8 mouse cellular contexts compared by ENCODE assay signal in the genomic region with DNA sequence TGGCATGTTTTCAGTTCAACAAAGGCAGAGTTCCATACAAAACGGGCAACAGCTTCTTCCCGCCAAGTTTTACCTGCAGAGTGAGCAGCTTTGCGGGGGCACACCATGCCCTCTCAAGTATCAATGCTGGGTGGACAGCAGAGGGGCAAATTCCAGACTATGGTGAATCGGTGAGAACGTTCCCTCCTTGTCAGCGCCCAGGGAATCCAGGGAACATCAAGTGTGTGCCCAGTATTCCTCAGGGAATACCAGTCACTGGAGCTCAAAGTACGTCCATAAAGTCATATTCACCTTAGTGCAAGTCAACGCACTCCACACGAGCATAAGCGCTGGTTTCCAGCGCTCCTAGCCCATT. TPM values are rescaled to one million over a fixed set of nuclear protein-coding genes. Genes with fewer than 3 reads are reported as not detected.
DNase-seq lines count a peak whose midpoint lies in the region; ATAC-seq and TF ChIP-seq lines count a peak whose summit lies in the region.

No protein-coding gene starts in this region.

- no peak for TF ChIP-seq POLR2A in cerebellum, adult 2 months (IDR thresholded peaks at IDR 0.05; ENCODE audit: borderline replicate concordance, insufficient read depth, low read length)

- TF ChIP-seq EP300 in lung, postnatal 0 days (IDR thresholded peaks at IDR 0.05): no peak

- no peaks in the 10 kb centered on the region for H3K9me3 ChIP-seq in lung, postnatal 0 days (ENCODE audit: low read length)
- H3K9me3 ChIP-seq in liver, embryonic 12.5 days (replicated peaks): no peaks in the 10 kb centered on the region
- no peaks in the 10 kb centered on the region for H3K9me3 ChIP-seq in stomach, embryonic 16.5 days (replicated peaks; ENCODE audit: control insufficient read depth, low read length)

- no peak for TF ChIP-seq CTCF in cerebellum, adult 2 months (IDR thresholded peaks at IDR 0.05; ENCODE audit: borderline replicate concordance, insufficient read depth, low read depth, low read length)
- no peak for TF ChIP-seq CTCF in lung, postnatal 0 days (IDR thresholded peaks at IDR 0.05)

- H3K27ac ChIP-seq in cerebellum, adult 2 months (ENCODE audit: insufficient read depth, low read length): no peak overlapping the region
- peak overlapping the region; percentile 0; the same call in 1 of the 2 replicates for H3K27ac ChIP-seq in lung, postnatal 0 days (ENCODE audit: low read length)
- no peak overlapping the region for H3K27ac ChIP-seq in liver, embryonic 12.5 days
- 0 out of 2 replicates have a peak overlapping the region, but pooled peaks have one; percentile 25 for H3K27ac ChIP-seq in stomach, embryonic 16.5 days (ENCODE audit: low read length)

- DNase-seq in cerebellum, adult 2 months: no peak
- DNase-seq in cerebellum, postnatal 4 days (ENCODE audit: low spot score in 2 of 2): no peak
- no peak for DNase-seq in lung, postnatal 0 days (ENCODE audit: low spot score)
- no peak for DNase-seq in lung, postnatal 36 days
- DNase-seq in urinary bladder, adult 18-20 months (ENCODE audit: low spot score in 2 of 2): no peak
- DNase-seq in left cerebral cortex, adult 9 months (ENCODE audit: low spot score in 2 of 2): no peak

- H3K9ac ChIP-seq in lung, postnatal 0 days (replicated peaks; ENCODE audit: low read depth): 0 out of 2 replicates have a peak overlapping the region, but pooled peaks have one; percentile 5
- H3K9ac ChIP-seq in liver, embryonic 12.5 days: no peak overlapping the region
- H3K9ac ChIP-seq in stomach, embryonic 16.5 days (ENCODE audit: low read length): peak overlapping the region; percentile 90; the same call in 1 of the 2 replicates

- H3K27me3 ChIP-seq in cerebellum, adult 2 months (ENCODE audit: control insufficient read depth, insufficient read depth, low read length): no peaks in the 10 kb centered on the region
- no peaks in the 10 kb centered on the region for H3K27me3 ChIP-seq in lung, postnatal 0 days (replicated peaks; ENCODE audit: insufficient read depth, low read length)
- H3K27me3 ChIP-seq in liver, embryonic 12.5 days (replicated peaks): peaks cover 53% of the 10 kb centered on the region
- no peaks in the 10 kb centered on the region for H3K27me3 ChIP-seq in stomach, embryonic 16.5 days (ENCODE audit: control insufficient read depth, insufficient read depth, low read length)

- 74% methylated on average over 11 of the region's 11 CpGs for WGBS in cerebellum, adult 2 months
- 37% methylated on average over 11 of the region's 11 CpGs for WGBS in lung, postnatal 0 days
- WGBS in liver, embryonic 12.5 days (ENCODE audit: insufficient replicate concordance): 59% methylated on average over 11 of the region's 11 CpGs
- 43% methylated on average over 11 of the region's 11 CpGs for WGBS in stomach, embryonic 16.5 days

- no peaks in the 10 kb centered on the region for H3K36me3 ChIP-seq in lung, postnatal 0 days (ENCODE audit: insufficient read depth, low read length)
- no peaks in the 10 kb centered on the region for H3K36me3 ChIP-seq in liver, embryonic 12.5 days
- H3K36me3 ChIP-seq in stomach, embryonic 16.5 days (ENCODE audit: control insufficient read depth, insufficient read depth, low read length): no peaks in the 10 kb centered on the region

- peak overlapping the region; percentile 93 for H3K4me3 ChIP-seq in cerebellum, adult 2 months (replicated peaks; ENCODE audit: insufficient read depth, low read depth, low read length)
- peak overlapping the region; percentile 63 for H3K4me3 ChIP-seq in lung, postnatal 0 days (ENCODE audit: low read depth, low read length)
- peak overlapping the region; percentile 64 for H3K4me3 ChIP-seq in liver, embryonic 12.5 days
- H3K4me3 ChIP-seq in stomach, embryonic 16.5 days (replicated peaks; ENCODE audit: low read length): peak overlapping the region; percentile 80

- ATAC-seq in lung, postnatal 0 days: no peak
- ATAC-seq in liver, embryonic 12.5 days: no peak
- no peak for ATAC-seq in stomach, embryonic 16.5 days (ENCODE audit: insufficient read depth, low FRiP score)

- peaks cover 5% of the 10 kb centered on the region; the same call in 1 of the 2 replicates for H3K4me1 ChIP-seq in cerebellum, adult 2 months (ENCODE audit: control insufficient read depth, insufficient read depth, low read length)
- no peaks in the 10 kb centered on the region for H3K4me1 ChIP-seq in lung, postnatal 0 days (ENCODE audit: insufficient read depth, low read depth, low read length)
- H3K4me1 ChIP-seq in liver, embryonic 12.5 days: peaks cover 23% of the 10 kb centered on the region
- peaks cover 5% of the 10 kb centered on the region; the same call in 1 of the 2 replicates for H3K4me1 ChIP-seq in stomach, embryonic 16.5 days (ENCODE audit: control insufficient read depth, insufficient read depth, low read length)

- H3K4me2 ChIP-seq in lung, postnatal 0 days (replicated peaks; ENCODE audit: low read depth, low read length): peak overlapping the region; percentile 86
- peak overlapping the region; percentile 79 for H3K4me2 ChIP-seq in liver, embryonic 12.5 days
- H3K4me2 ChIP-seq in stomach, embryonic 16.5 days (ENCODE audit: low read depth, low read length): peak overlapping the region; percentile 78

RNA-seq across cellular contexts. Expression of a gene that starts 1.2 kb away (rescaled TPM):
- 23.7 and 24.8 TPM in 2 replicates for polyA plus RNA-seq in cerebellum, adult 2 months (2012; rRNA removed)
- 46.1 and 47.5 TPM in 2 replicates for polyA plus RNA-seq in lung, postnatal 0 days (2015; fragmentation: Nextera tagmentation; extraction: Ambion mirVana)
- polyA plus RNA-seq in liver, embryonic 12.5 days (2016; fragmentation: Nextera tagmentation; extraction: Ambion mirVana): 9.9 and 10.7 TPM in 2 replicates
- 38.0 and 41.6 TPM in 2 replicates for polyA plus RNA-seq in stomach, embryonic 16.5 days (2015; fragmentation: Nextera tagmentation; extraction: Ambion mirVana)

RNA-seq across cellular contexts. Expression of a gene that starts 47.8 kb away (rescaled TPM):
- 0.05 and 0.10 TPM in 2 replicates for polyA plus RNA-seq in cerebellum, adult 2 months (2012; rRNA removed)
- 0.61 and 0.74 TPM in 2 replicates for polyA plus RNA-seq in lung, postnatal 0 days (2015; fragmentation: Nextera tagmentation; extraction: Ambion mirVana)
- 1.9 and 2.2 TPM in 2 replicates for polyA plus RNA-seq in liver, embryonic 12.5 days (2016; fragmentation: Nextera tagmentation; extraction: Ambion mirVana)
- polyA plus RNA-seq in stomach, embryonic 16.5 days (2015; fragmentation: Nextera tagmentation; extraction: Ambion mirVana): 0.60 and 0.83 TPM in 2 replicates

Comparison
In these comparisons a context has a peak if more than half of its experiments do, and no peak if none do; other contexts are left out.
1. H3K27ac ChIP-seq: peak in lung, postnatal 0 days (single experiment) and stomach, embryonic 16.5 days (single experiment); none in cerebellum, adult 2 months (single experiment) and liver, embryonic 12.5 days (single experiment).
2. Peak in every context shown above with its lines, with median percentiles within 50 percentile points of each other: H3K4me3 ChIP-seq and H3K4me2 ChIP-seq.